8 mouse cellular contexts compared by ENCODE assay signal in the genomic region with DNA sequence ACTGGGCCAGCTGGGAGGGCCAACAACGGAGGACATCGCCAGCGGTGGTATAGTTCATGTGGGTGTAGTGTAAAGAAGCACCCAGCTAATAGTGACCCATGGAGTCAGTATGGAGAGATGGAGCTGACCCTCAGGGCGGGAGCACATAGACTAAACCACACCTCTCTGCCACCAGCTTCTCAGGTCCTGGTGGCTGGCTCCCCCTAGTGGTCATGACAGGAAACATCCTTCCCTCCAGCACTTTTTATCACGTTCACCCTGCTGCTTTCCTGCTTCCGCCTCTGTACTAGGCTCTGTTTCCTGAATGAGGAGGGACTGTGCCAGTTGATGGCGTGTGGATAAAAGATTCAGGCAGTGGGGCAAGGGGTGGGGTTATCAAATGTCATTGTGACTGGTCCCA. TPM values are rescaled to one million over a fixed set of nuclear protein-coding genes. Genes with fewer than 3 reads are reported as not detected.
A peak's percentile ranks its signal among the peaks of the same experiment; 100 is the strongest.
DNase-seq lines count a peak whose midpoint lies in the region; ATAC-seq and TF ChIP-seq lines count a peak whose summit lies in the region.

No protein-coding gene starts in this region.

- peak; percentile 98 for TF ChIP-seq CTCF in cerebellum, adult 2 months (IDR thresholded peaks at IDR 0.05; ENCODE audit: borderline replicate concordance, insufficient read depth, low read depth, low read length)
- peak; percentile 98 for TF ChIP-seq CTCF in lung, postnatal 0 days (IDR thresholded peaks at IDR 0.05)

- TF ChIP-seq EP300 in lung, postnatal 0 days (IDR thresholded peaks at IDR 0.05) = peak; percentile 86

- H3K4me2 ChIP-seq in lung, postnatal 0 days (replicated peaks; ENCODE audit: low read depth, low read length) = no peak overlapping the region

- 9% methylated on average over 7 of the region's 7 CpGs for WGBS in cerebellum, adult 2 months
- WGBS in hindbrain, embryonic 10.5 days = 7% methylated on average over 7 of the region's 7 CpGs
- 4% methylated on average over 7 of the region's 7 CpGs for WGBS in lung, postnatal 0 days

- H3K27ac ChIP-seq in cerebellum, adult 2 months (ENCODE audit: insufficient read depth, low read length) = no peak overlapping the region
- H3K27ac ChIP-seq in hindbrain, embryonic 10.5 days = peak overlapping the region; percentile 98
- peak overlapping the region; percentile 83 for H3K27ac ChIP-seq in lung, postnatal 0 days (ENCODE audit: low read length)

- H3K36me3 ChIP-seq in hindbrain, embryonic 10.5 days = peaks cover 66% of the 10 kb centered on the region
- no peaks in the 10 kb centered on the region for H3K36me3 ChIP-seq in lung, postnatal 0 days (ENCODE audit: insufficient read depth, low read length)

- no peak overlapping the region for H3K9ac ChIP-seq in lung, postnatal 0 days (replicated peaks; ENCODE audit: low read depth)

- no peak overlapping the region for H3K4me3 ChIP-seq in cerebellum, adult 2 months (replicated peaks; ENCODE audit: insufficient read depth, low read depth, low read length)
- peak overlapping the region; percentile 61 for H3K4me3 ChIP-seq in hindbrain, embryonic 10.5 days
- no peak overlapping the region for H3K4me3 ChIP-seq in lung, postnatal 0 days (ENCODE audit: low read depth, low read length)

- DNase-seq in NIH3T3 (ENCODE audit: low read depth) = peak; percentile 90
- DNase-seq in cerebellum, adult 2 months = peak; percentile 71 to 77
- DNase-seq in frontal cortex, adult 2 months (ENCODE audit: extremely low spot score in 1 of 2, low spot score in 1 of 2) = peak; percentile 66 to 85
- DNase-seq in hindbrain, embryonic 10.5 days (ENCODE audit: low spot score) = peak; percentile 84
- peak; percentile 72 for DNase-seq in layer of hippocampus, adult 9-11 months
- DNase-seq in lung, postnatal 0 days (ENCODE audit: low spot score) = peak; percentile 93
- DNase-seq in ovary, postnatal 36 days (ENCODE audit: low spot score) = peak; percentile 66
- peak; percentile 84 for DNase-seq in thymus, postnatal 25 days

- no peaks in the 10 kb centered on the region for H3K27me3 ChIP-seq in cerebellum, adult 2 months (ENCODE audit: control insufficient read depth, insufficient read depth, low read length)
- H3K27me3 ChIP-seq in hindbrain, embryonic 10.5 days (ENCODE audit: insufficient read depth, poor library complexity, severe bottlenecking) = no peaks in the 10 kb centered on the region
- H3K27me3 ChIP-seq in lung, postnatal 0 days (replicated peaks; ENCODE audit: insufficient read depth, low read length) = no peaks in the 10 kb centered on the region

- ATAC-seq in lung, postnatal 0 days = peak; percentile 69

- no peaks in the 10 kb centered on the region for H3K9me3 ChIP-seq in hindbrain, embryonic 10.5 days
- H3K9me3 ChIP-seq in lung, postnatal 0 days (ENCODE audit: low read length) = no peaks in the 10 kb centered on the region

- 0 out of 2 replicates have a peak, but pooled peaks cover 3% of the 10 kb centered on the region for H3K4me1 ChIP-seq in cerebellum, adult 2 months (ENCODE audit: control insufficient read depth, insufficient read depth, low read length)
- H3K4me1 ChIP-seq in hindbrain, embryonic 10.5 days (replicated peaks) = peaks cover 59% of the 10 kb centered on the region
- peaks cover 15% of the 10 kb centered on the region; the same call in 1 of the 2 replicates for H3K4me1 ChIP-seq in lung, postnatal 0 days (ENCODE audit: insufficient read depth, low read depth, low read length)

- TF ChIP-seq POLR2A in cerebellum, adult 2 months (IDR thresholded peaks at IDR 0.05; ENCODE audit: borderline replicate concordance, insufficient read depth, low read length) = no peak

RNA-seq across cellular contexts. Expression of a gene that starts 15.8 kb away (rescaled TPM):
- polyA plus RNA-seq in cerebellum, adult 2 months (2012; rRNA removed) = 0.16 and 0.25 TPM in 2 replicates
- polyA plus RNA-seq in frontal cortex, adult 2 months (2012; rRNA removed) = 0.54 and 0.59 TPM in 2 replicates
- polyA plus RNA-seq in hindbrain, embryonic 10.5 days (2016; fragmentation: Nextera tagmentation; extraction: Ambion mirVana) = 3.2 and 3.5 TPM in 2 replicates
- polyA plus RNA-seq in lung, postnatal 0 days (2015; fragmentation: Nextera tagmentation; extraction: Ambion mirVana) = 4.8 and 5.3 TPM in 2 replicates

RNA-seq across cellular contexts. Expression of a gene that starts 27.1 kb away (rescaled TPM):
- polyA plus RNA-seq in cerebellum, adult 2 months (2012; rRNA removed) = 75.8 and 79.1 TPM in 2 replicates
- polyA plus RNA-seq in frontal cortex, adult 2 months (2012; rRNA removed) = 127 and 147 TPM in 2 replicates
- 101 and 186 TPM in 2 replicates for polyA plus RNA-seq in hindbrain, embryonic 10.5 days (2016; fragmentation: Nextera tagmentation; extraction: Ambion mirVana)
- polyA plus RNA-seq in lung, postnatal 0 days (2015; fragmentation: Nextera tagmentation; extraction: Ambion mirVana) = 33.9 and 39.0 TPM in 2 replicates

RNA-seq across cellular contexts. Expression of a gene that starts 53.2 kb away (rescaled TPM):
- polyA plus RNA-seq in cerebellum, adult 2 months (2012; rRNA removed) = 2.2 and 5.1 TPM in 2 replicates
- 0.80 and 1.2 TPM in 2 replicates for polyA plus RNA-seq in frontal cortex, adult 2 months (2012; rRNA removed)
- 0.68 and 0.88 TPM in 2 replicates for polyA plus RNA-seq in hindbrain, embryonic 10.5 days (2016; fragmentation: Nextera tagmentation; extraction: Ambion mirVana)
- 3.1 and 3.9 TPM in 2 replicates for polyA plus RNA-seq in lung, postnatal 0 days (2015; fragmentation: Nextera tagmentation; extraction: Ambion mirVana)
